Mouse (Mus musculus) testis, adult 2 months (tissue): Measurements from ENCODE around the gene Plk3. TPM values are rescaled to one million over a fixed set of nuclear protein-coding genes. Genes with fewer than 3 reads are reported as not detected.

Source experiments
- H3K27ac ChIP-seq: fragments of 200-500 bp; 2 replicates; pipeline ENCODE4 v1.5.1; 2012; ENCODE audit warnings: low read depth, low read length; ENCODE audit not compliant: control insufficient read depth, insufficient read depth
- H3K27me3 ChIP-seq: fragments of 200-500 bp; 2 replicates; pipeline ENCODE4 v1.6.1; 2012; ENCODE audit warnings: mild to moderate bottlenecking, low read length, moderate library complexity; ENCODE audit not compliant: control insufficient read depth, insufficient read depth
- H3K36me3 ChIP-seq: fragments of 200-500 bp; 2 replicates; pipeline ENCODE4 v1.6.1; 2012; ENCODE audit warnings: mild to moderate bottlenecking, low read length; ENCODE audit not compliant: control insufficient read depth, insufficient read depth
- H3K4me1 ChIP-seq: fragments of 200-500 bp; 2 replicates; pipeline ENCODE4 v1.6.1; 2012; ENCODE audit warnings: low read length; ENCODE audit not compliant: control insufficient read depth, insufficient read depth
- H3K4me3 ChIP-seq: fragments of 200-500 bp; 2 replicates; pipeline ENCODE4 v1.5.1; 2012; ENCODE audit warnings: low read depth, mild to moderate bottlenecking, low read length, moderate library complexity, mixed read lengths; ENCODE audit not compliant: control insufficient read depth
- CTCF ChIP-seq: fragments of 200-500 bp; IDR thresholded peaks from 2 replicates; pipeline ENCODE4 v1.5.1; 2012; ENCODE audit warnings: low read depth, mild to moderate bottlenecking, inconsistent platforms, low read length, moderate library complexity; ENCODE audit not compliant: control insufficient read depth, insufficient read depth, insufficient replicate concordance
- POLR2A ChIP-seq: fragments of 200-500 bp; IDR thresholded peaks from 2 replicates; pipeline ENCODE4 v1.6.1; 2012; ENCODE audit warnings: low read depth, mild to moderate bottlenecking, inconsistent platforms, low read length, moderate library complexity; ENCODE audit not compliant: control insufficient read depth
- polyA plus RNA-seq: library from polyadenylated mRNA; depleted of rRNA; stranded (reverse); fragments of >200 nt; gene quantifications from 2 replicates; pipeline ENCODE4 v1.2.3, GENCODE M21; 2012

The Plk3 gene
- polyA plus RNA-seq, 1 experiment = 0.94 TPM

- TF ChIP-seq CTCF = no peak
- TF ChIP-seq POLR2A = no peak
- Histone ChIP-seq H3K27me3 (no peaks in the 10 kb centered on the region), H3K27ac (no peak overlapping the region), H3K4me1 (peaks cover 10% of the 10 kb centered on the region), H3K36me3 (peaks cover 1% of the 10 kb centered on the region; the same call in 1 of the 2 replicates), H3K4me3 (no peak overlapping the region)
Observed at GRCm38 (mm10) chr4:117115592-117115991, 18.2 kb downstream of the Plk3 start.

DNA sequence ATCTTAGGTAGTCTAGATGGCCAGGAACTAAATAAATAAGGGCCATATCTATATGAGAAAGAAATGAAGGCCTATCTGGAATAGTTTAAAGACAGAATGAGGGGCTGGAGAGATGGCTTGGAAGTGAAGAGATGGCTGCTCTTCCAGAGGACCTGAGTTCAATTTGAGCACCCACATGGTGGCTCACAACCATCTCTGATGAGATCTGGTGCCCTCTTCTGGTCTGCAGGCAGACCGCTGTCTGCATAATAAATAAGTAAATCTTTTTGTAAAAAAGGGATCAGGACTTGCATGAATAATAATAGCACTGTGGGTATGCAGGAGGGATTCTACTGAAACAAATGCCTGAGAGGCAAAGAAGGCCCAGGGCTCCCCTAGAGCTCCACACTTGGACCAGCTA, 20.5 kb downstream of the Plk3 start:
- no peak overlapping the region for H3K27ac ChIP-seq
- H3K4me1 ChIP-seq = no peaks in the 10 kb centered on the region
- H3K4me3 ChIP-seq = no peak overlapping the region
- H3K36me3 ChIP-seq = peaks cover 1% of the 10 kb centered on the region; the same call in 1 of the 2 replicates
- H3K27me3 ChIP-seq = no peaks in the 10 kb centered on the region
- no peak for TF ChIP-seq CTCF
- no peak for TF ChIP-seq POLR2A

DNA sequence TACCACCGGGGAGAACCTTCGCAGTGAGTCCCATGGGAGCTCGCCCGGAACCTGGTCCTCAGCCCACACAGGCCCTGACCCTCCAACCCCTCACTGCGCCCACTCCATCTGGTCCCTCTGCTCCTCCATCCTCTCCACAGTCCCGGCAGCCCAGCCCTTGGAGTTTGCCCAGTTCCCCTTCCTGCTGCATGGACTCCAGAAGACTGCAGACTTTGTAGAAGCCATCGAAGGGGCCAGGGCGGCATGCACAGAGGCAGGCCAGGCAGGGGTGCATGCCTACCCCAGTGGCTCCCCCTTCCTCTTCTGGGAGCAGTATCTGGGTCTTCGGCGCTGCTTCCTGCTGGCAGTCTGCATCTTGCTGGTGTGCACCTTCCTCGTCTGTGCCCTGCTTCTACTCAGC, 22.8 kb downstream of the Plk3 start:
- no peak for TF ChIP-seq CTCF
- TF ChIP-seq POLR2A = no peak

GRCm38 (mm10) chr4:117110249-117110648, 23.5 kb downstream of the Plk3 start:
- no peak overlapping the region for H3K27ac ChIP-seq
- peaks cover 1% of the 10 kb centered on the region; the same call in 1 of the 2 replicates for H3K36me3 ChIP-seq
- no peak for TF ChIP-seq POLR2A
- no peak for TF ChIP-seq CTCF
- H3K27me3 ChIP-seq = no peaks in the 10 kb centered on the region
- H3K4me1 ChIP-seq = no peaks in the 10 kb centered on the region
- no peak overlapping the region for H3K4me3 ChIP-seq

More for the DNA sequence above, 22.8 kb downstream of the Plk3 start:
- Histone ChIP-seq H3K27ac (no peak overlapping the region), H3K4me1 (no peaks in the 10 kb centered on the region), H3K27me3 (no peaks in the 10 kb centered on the region), H3K36me3 (peaks cover 1% of the 10 kb centered on the region; the same call in 1 of the 2 replicates), H3K4me3 (no peak overlapping the region)

DNA sequence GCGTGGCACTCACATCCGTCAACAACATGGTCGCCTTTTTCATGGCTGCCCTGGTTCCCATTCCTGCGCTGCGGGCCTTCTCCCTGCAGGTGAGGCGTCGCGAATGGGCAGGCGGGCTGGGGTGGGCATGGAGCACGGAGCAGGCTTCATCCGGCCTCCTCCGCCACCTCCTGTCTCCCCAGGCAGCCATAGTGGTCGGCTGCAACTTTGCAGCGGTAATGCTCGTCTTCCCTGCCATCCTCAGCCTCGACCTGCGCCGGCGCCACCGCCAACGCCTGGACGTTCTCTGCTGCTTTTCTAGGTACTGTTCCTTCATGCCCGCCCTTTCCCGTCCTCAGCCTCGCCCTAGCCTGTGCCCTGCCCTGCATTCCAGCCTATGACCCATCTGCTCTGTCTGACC, 24.4 kb downstream of the Plk3 start:
- no peak for TF ChIP-seq CTCF
- no peak for TF ChIP-seq POLR2A
- no peaks in the 10 kb centered on the region; the same call in 1 of the 2 replicates for H3K36me3 ChIP-seq
- no peaks in the 10 kb centered on the region for H3K4me1 ChIP-seq
- H3K4me3 ChIP-seq = no peak overlapping the region
- no peaks in the 10 kb centered on the region for H3K27me3 ChIP-seq
- H3K27ac ChIP-seq = no peak overlapping the region

DNA sequence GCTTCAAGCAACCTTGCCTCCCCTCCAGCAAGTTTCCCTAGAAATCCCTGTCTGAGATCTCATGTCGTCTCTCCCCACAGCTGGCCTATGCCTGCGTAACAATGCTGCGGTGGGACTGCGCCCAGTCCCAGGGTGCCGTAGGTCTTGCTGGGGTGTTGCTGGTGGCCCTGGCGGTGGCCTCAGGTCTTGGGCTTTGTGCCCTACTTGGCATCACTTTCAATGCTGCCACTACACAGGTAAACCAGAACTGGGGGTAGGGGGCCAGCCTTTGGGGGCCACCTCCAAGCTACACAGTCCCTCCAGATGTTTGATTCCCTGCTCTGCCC, 25.3 kb downstream of the Plk3 start:
- Histone ChIP-seq H3K27ac (no peak overlapping the region), H3K36me3 (no peaks in the 10 kb centered on the region), H3K4me3 (no peak overlapping the region), H3K27me3 (no peaks in the 10 kb centered on the region), H3K4me1 (no peaks in the 10 kb centered on the region)
- TF ChIP-seq CTCF (no peak), POLR2A (no peak)

DNA sequence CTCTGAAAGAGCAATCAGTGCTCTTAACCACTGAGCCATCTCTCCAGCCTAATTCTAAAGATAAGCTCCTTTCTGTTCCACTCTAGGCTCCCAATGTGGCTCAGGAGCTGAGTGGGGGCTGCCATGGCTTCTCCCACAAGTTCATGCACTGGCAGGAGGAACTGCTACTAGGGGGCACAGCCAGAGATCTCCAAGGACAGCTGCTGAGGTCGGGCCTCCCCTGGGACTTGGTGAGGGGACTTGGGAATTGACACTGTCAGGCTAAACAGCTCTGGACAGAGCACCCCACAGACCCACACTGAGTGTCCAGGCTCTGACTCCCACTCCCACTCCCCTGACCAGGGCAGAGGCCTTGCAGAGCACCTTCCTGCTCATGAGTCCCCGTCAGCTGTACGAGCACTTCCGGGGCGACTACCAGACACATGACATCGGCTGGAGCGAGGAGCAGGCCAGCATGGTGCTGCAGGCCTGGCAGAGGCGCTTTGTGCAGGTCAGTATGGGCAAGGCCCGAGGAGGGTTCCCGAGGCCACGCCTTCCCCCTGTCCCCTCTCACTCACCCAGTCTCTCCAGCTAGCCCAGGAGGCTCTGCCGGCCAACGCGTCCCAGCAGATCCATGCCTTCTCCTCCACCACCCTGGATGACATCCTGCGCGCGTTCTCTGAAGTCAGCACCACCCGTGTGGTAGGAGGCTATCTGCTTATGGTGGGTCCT, 25.8 kb downstream of the Plk3 start:
- Histone ChIP-seq H3K4me3 (no peak overlapping the region), H3K36me3 (no peaks in the 10 kb centered on the region), H3K27ac (no peak overlapping the region), H3K27me3 (no peaks in the 10 kb centered on the region), H3K4me1 (no peaks in the 10 kb centered on the region)
- TF ChIP-seq CTCF (no peak), POLR2A (no peak)
